Mouse (Mus musculus) hindbrain, embryonic 12.5 days (tissue): Measurements from ENCODE around the gene Eif4e1b. TPM values are rescaled to one million over a fixed set of nuclear protein-coding genes. Genes with fewer than 3 reads are reported as not detected.

ENCODE experiments used
- ATAC-seq: fragments of 200-750 bp; cut with Nextera tagmentation; 2 replicates; pipeline ENCODE4 v1.8.0; 2017; ENCODE audit warnings: moderate TSS enrichment; ENCODE audit not compliant: low FRiP score
- H3K27ac ChIP-seq: fragments of 300-500 bp; sonication (generic); 2 replicates; pipeline ENCODE4 v1.5.1; 2016; ENCODE audit warnings: mild to moderate bottlenecking
- H3K27me3 ChIP-seq: fragments of 300-500 bp; sonication (generic); 2 replicates; pipeline ENCODE4 v1.6.1; 2016; ENCODE audit warnings: mild to moderate bottlenecking
- H3K36me3 ChIP-seq: fragments of 300-500 bp; sonication (generic); 2 replicates; pipeline ENCODE4 v1.6.1; 2016; ENCODE audit warnings: mild to moderate bottlenecking
- H3K4me1 ChIP-seq: fragments of 300-500 bp; sonication (generic); 2 replicates; pipeline ENCODE4 v1.6.1; 2016
- H3K4me2 ChIP-seq: fragments of 300-500 bp; sonication (generic); replicated peaks from 2 replicates; pipeline ENCODE4 v1.6.1; 2016; ENCODE audit warnings: mild to moderate bottlenecking
- H3K4me3 ChIP-seq: fragments of 300-500 bp; sonication (generic); 2 replicates; pipeline ENCODE4 v1.5.1; 2016; ENCODE audit warnings: mild to moderate bottlenecking
- H3K9ac ChIP-seq: fragments of 300-500 bp; sonication (generic); 2 replicates; pipeline ENCODE4 v1.6.1; 2016; ENCODE audit warnings: mild to moderate bottlenecking, moderate library complexity
- H3K9me3 ChIP-seq: fragments of 300-500 bp; sonication (generic); replicated peaks from 2 replicates; pipeline ENCODE4 v1.6.1; 2016; ENCODE audit warnings: mild to moderate bottlenecking
- WGBS: fragments of 180-500 bp; shearing (Covaris S2); methylation state at CpG from one replicate; pipeline ENCODE4 v1.1.7; 2016; 5-methylcytosine and 5-hydroxymethylcytosine counted together
- polyA plus RNA-seq: library from polyadenylated mRNA; unstranded; fragments of >200 nt; fragmentation: Nextera tagmentation; extraction: Ambion mirVana; gene quantifications from 2 replicates; pipeline ENCODE4 v1.2.1, GENCODE M21; 2016

The Eif4e1b gene
- polyA plus RNA-seq, 1 experiment from 2014 or later, result not detected

- H3K27me3 ChIP-seq, result peaks cover 67% of the 10 kb centered on the region
- WGBS, result 78% methylated on average over 16 of the region's 16 CpGs
- no peak for ATAC-seq
- H3K9me3 ChIP-seq, result no peaks in the 10 kb centered on the region
- H3K36me3 ChIP-seq, result no peaks in the 10 kb centered on the region
- H3K27ac ChIP-seq, result 0 out of 2 replicates have a peak overlapping the region, but pooled peaks have one; percentile 17
- H3K4me2 ChIP-seq, result no peak overlapping the region
- H3K9ac ChIP-seq, result no peak overlapping the region
- peaks cover 21% of the 10 kb centered on the region for H3K4me1 ChIP-seq
- no peak overlapping the region for H3K4me3 ChIP-seq
Observed at GRCm38 (mm10) chr13:54794002-54794577, 10.3 kb downstream of the Eif4e1b start.

- 44% methylated on average over 5 of the region's 5 CpGs for WGBS
- peaks cover 14% of the 10 kb centered on the region for H3K4me1 ChIP-seq
- H3K27ac ChIP-seq, result no peak overlapping the region
- H3K4me3 ChIP-seq, result no peak overlapping the region
- H3K9ac ChIP-seq, result no peak overlapping the region
- no peaks in the 10 kb centered on the region for H3K9me3 ChIP-seq
- H3K27me3 ChIP-seq, result peaks cover 68% of the 10 kb centered on the region
- no peak overlapping the region for H3K4me2 ChIP-seq
- no peak for ATAC-seq
- no peaks in the 10 kb centered on the region for H3K36me3 ChIP-seq
Observed at GRCm38 (mm10) chr13:54794843-54795242, 11.0 kb downstream of the Eif4e1b start.

DNA sequence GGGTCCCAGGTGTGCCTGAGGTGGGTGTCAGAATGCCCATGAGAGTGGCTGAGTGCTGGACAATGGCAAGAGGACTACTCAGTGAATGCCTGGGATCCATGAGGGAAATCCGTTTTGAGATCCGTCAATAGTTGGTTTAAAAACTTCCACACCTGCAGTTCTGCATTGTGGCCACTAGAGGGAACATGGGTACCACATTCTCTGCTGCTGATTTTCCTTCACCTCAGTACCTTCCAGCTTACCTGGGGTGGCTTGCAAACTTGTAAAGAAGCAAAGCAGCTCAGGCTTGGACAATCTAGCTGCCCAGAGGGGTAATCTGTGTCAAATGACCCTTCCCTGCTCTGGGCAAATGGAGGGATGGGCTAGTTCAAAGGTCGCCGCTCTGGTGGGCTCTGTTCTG is 13.6 kb downstream of the Eif4e1b start:
- Histone ChIP-seq H3K9me3 (no peaks in the 10 kb centered on the region), H3K36me3 (no peaks in the 10 kb centered on the region), H3K4me1 (peaks cover 3% of the 10 kb centered on the region), H3K4me3 (no peak overlapping the region), H3K27ac (no peak overlapping the region), H3K9ac (no peak overlapping the region), H3K4me2 (no peak overlapping the region), H3K27me3 (peaks cover 47% of the 10 kb centered on the region)
- ATAC-seq, result no peak
- 36% methylated on average over 4 of the region's 4 CpGs for WGBS

- Histone ChIP-seq H3K27me3 (peaks cover 41% of the 10 kb centered on the region), H3K4me1 (no peaks in the 10 kb centered on the region), H3K9me3 (no peaks in the 10 kb centered on the region), H3K27ac (no peak overlapping the region), H3K4me2 (no peak overlapping the region), H3K36me3 (no peaks in the 10 kb centered on the region), H3K4me3 (no peak overlapping the region), H3K9ac (no peak overlapping the region)
- ATAC-seq, result no peak
- WGBS, result 80% methylated on average over 16 of the region's 16 CpGs
Observed at GRCm38 (mm10) chr13:54797861-54798643, 14.3 kb downstream of the Eif4e1b start.

GRCm38 (mm10) chr13:54798740-54799139 is 14.9 kb downstream of the Eif4e1b start:
- H3K27ac ChIP-seq, result no peak overlapping the region
- no peak overlapping the region for H3K4me3 ChIP-seq
- peaks cover 38% of the 10 kb centered on the region for H3K27me3 ChIP-seq
- ATAC-seq, result no peak
- no peak overlapping the region for H3K4me2 ChIP-seq
- no peaks in the 10 kb centered on the region for H3K36me3 ChIP-seq
- no peak overlapping the region for H3K9ac ChIP-seq
- WGBS, result 75% methylated on average over 10 of the region's 10 CpGs
- no peaks in the 10 kb centered on the region for H3K9me3 ChIP-seq
- no peaks in the 10 kb centered on the region for H3K4me1 ChIP-seq

- Histone ChIP-seq H3K4me2 (0 out of 2 replicates have a peak overlapping the region, but pooled peaks have one; percentile 13), H3K9ac (no peak overlapping the region), H3K27me3 (peaks cover 46% of the 10 kb centered on the region), H3K4me1 (no peaks in the 10 kb centered on the region), H3K9me3 (no peaks in the 10 kb centered on the region), H3K4me3 (no peak overlapping the region), H3K27ac (no peak overlapping the region), H3K36me3 (no peaks in the 10 kb centered on the region)
- no peak for ATAC-seq
- 29% methylated on average over 9 of the region's 9 CpGs for WGBS
Observed at GRCm38 (mm10) chr13:54799701-54800100, 15.9 kb downstream of the Eif4e1b start.

DNA sequence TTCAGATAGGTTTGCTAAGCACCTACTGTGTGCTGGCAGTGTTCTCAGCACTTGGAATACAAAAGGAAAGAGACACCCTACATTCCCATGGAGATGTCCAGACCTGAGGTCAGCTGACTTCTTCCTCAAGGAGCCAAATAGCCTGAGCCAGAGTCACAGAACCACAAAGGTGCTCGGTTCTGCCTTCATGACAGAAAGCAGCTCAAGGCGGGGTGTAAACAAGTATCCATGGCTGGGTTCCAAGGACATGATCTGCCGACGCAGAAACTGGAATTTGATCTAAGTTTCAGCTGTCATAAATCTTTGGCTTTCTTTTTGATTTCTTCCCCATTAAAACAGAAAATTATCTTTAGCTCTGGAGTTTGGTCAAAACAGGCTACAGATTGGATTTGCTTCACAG is 16.4 kb downstream of the Eif4e1b start:
- WGBS, result 79% methylated on average over 4 of the region's 4 CpGs

GRCm38 (mm10) chr13:54803010-54803409 is 19.2 kb downstream of the Eif4e1b start:
- H3K4me3 ChIP-seq, result no peak overlapping the region
- peaks cover 46% of the 10 kb centered on the region for H3K27me3 ChIP-seq
- 81% methylated on average over 6 of the region's 6 CpGs for WGBS

More for the DNA sequence above, 16.4 kb downstream of the Eif4e1b start:
- no peak for ATAC-seq
- no peak overlapping the region for H3K4me2 ChIP-seq
- no peak overlapping the region for H3K4me3 ChIP-seq
- no peaks in the 10 kb centered on the region for H3K36me3 ChIP-seq
- H3K27me3 ChIP-seq, result peaks cover 47% of the 10 kb centered on the region
- H3K4me1 ChIP-seq, result no peaks in the 10 kb centered on the region
- no peaks in the 10 kb centered on the region for H3K9me3 ChIP-seq
- H3K9ac ChIP-seq, result no peak overlapping the region
- H3K27ac ChIP-seq, result no peak overlapping the region

DNA sequence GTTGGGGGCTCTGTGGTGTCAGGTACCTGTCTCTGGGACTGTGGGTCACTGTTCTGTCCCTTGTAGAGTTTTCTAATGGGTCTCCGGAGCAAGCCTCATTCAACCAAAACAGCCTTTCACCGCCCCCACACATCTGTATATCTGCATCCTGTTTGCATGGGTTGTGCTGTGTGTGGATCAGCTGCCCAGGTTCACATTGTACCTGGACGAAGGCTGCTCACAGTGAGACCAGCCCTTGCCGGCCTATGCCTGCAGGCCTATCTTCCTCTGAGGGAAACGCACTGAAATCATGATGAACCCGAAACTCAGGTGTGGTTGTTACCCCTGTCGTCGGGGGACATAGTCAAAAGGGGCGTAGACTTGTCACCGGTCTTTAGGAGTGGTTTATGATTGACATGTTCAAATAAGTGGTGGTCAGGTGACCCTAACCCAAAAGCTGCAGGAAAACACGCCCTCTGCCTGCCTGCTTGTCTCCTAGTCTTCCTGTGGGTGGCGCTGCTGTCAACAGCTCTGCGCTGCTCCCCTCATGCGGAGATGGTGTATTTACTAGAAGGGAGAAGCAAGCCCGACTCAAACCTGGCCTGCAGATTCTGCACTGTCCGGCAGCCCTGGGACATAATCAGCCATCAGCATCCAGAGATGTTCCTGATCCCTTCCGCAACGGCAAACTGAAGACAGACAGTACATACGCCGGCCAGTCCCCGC is 21.5 kb downstream of the Eif4e1b start:
- Histone ChIP-seq H3K27ac (no peak overlapping the region), H3K9me3 (no peaks in the 10 kb centered on the region), H3K9ac (no peak overlapping the region), H3K4me2 (no peak overlapping the region), H3K4me1 (peaks cover 8% of the 10 kb centered on the region), H3K27me3 (peaks cover 42% of the 10 kb centered on the region), H3K4me3 (no peak overlapping the region), H3K36me3 (no peaks in the 10 kb centered on the region)
- ATAC-seq, result no peak
- WGBS, result 45% methylated on average over 21 of the region's 21 CpGs

More at GRCm38 (mm10) chr13:54803010-54803409, 19.2 kb downstream of the Eif4e1b start:
- no peaks in the 10 kb centered on the region for H3K36me3 ChIP-seq
- H3K27ac ChIP-seq, result no peak overlapping the region
- H3K9ac ChIP-seq, result no peak overlapping the region
- H3K4me1 ChIP-seq, result peaks cover 8% of the 10 kb centered on the region
- no peak for ATAC-seq
- no peak overlapping the region for H3K4me2 ChIP-seq
- no peaks in the 10 kb centered on the region for H3K9me3 ChIP-seq

- no peak; the same call in 1 of the 2 replicates for ATAC-seq
- Histone ChIP-seq H3K4me1 (peaks cover 8% of the 10 kb centered on the region), H3K36me3 (no peaks in the 10 kb centered on the region), H3K9ac (no peak overlapping the region), H3K27me3 (peaks cover 39% of the 10 kb centered on the region), H3K4me3 (no peak overlapping the region), H3K9me3 (no peaks in the 10 kb centered on the region), H3K4me2 (no peak overlapping the region), H3K27ac (0 out of 2 replicates have a peak overlapping the region, but pooled peaks have one; percentile 32)
- 21% methylated on average over 13 of the region's 13 CpGs for WGBS
Observed at GRCm38 (mm10) chr13:54806434-54806976, 22.7 kb downstream of the Eif4e1b start.

DNA sequence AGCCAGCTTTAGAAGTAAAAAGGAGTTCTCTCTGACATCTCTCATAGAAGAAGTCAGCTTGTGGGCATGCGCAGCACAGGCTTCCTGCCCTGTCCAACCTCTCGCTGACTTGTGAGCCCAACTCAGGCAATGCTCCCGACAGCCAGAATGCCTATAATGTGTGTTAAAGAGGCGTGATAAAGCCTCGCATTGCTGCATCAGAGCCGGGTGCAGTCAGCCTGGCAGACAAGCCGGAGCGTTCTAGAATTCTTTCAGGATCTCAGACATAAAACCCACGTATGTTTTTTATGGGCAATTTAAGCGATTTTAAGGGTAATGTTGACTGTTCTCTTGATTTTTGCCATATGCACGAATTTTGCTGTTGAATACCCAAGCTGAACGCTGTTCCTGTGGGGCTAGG is 24.3 kb downstream of the Eif4e1b start:
- no peaks in the 10 kb centered on the region for H3K9me3 ChIP-seq
- peaks cover 44% of the 10 kb centered on the region for H3K27me3 ChIP-seq
- no peaks in the 10 kb centered on the region for H3K36me3 ChIP-seq
- H3K4me3 ChIP-seq, result no peak overlapping the region
- H3K4me2 ChIP-seq, result no peak overlapping the region
- ATAC-seq, result no peak
- peaks cover 8% of the 10 kb centered on the region for H3K4me1 ChIP-seq
- H3K9ac ChIP-seq, result no peak overlapping the region
- 81% methylated on average over 12 of the region's 12 CpGs for WGBS
- no peak overlapping the region for H3K27ac ChIP-seq

- no peak overlapping the region for H3K9ac ChIP-seq
- H3K27me3 ChIP-seq, result peaks cover 17% of the 10 kb centered on the region
- no peak overlapping the region for H3K27ac ChIP-seq
- H3K36me3 ChIP-seq, result no peaks in the 10 kb centered on the region
- 64% methylated on average over 7 of the region's 7 CpGs for WGBS
- H3K4me1 ChIP-seq, result peaks cover 4% of the 10 kb centered on the region
- ATAC-seq, result no peak
- H3K4me2 ChIP-seq, result no peak overlapping the region
- H3K9me3 ChIP-seq, result no peaks in the 10 kb centered on the region
- H3K4me3 ChIP-seq, result no peak overlapping the region
Observed at GRCm38 (mm10) chr13:54811476-54811875, 27.7 kb downstream of the Eif4e1b start.
